Mouse (Mus musculus) ES-E14 (cell line): ENCODE measurements around the gene Plcd3. TPM values are rescaled to one million over a fixed set of nuclear protein-coding genes. Genes with fewer than 3 reads are reported as not detected.

ENCODE experiments used
- DNase-seq: peaks from one replicate; pipeline ENCODE4 v3.0.0-alpha.2; 2013; ENCODE audit warnings: low read depth, low spot score
- H3K27ac ChIP-seq: 2 replicates; pipeline ENCODE4 v1.5.1; 2012; ENCODE audit warnings: low read depth, mild to moderate bottlenecking, low read length, moderate library complexity, mixed read lengths; ENCODE audit not compliant: poor library complexity, insufficient read depth, severe bottlenecking
- H3K36me3 ChIP-seq: 2 replicates; pipeline ENCODE4 v1.6.1; 2012; ENCODE audit warnings: mild to moderate bottlenecking, low read length, moderate library complexity, mixed read lengths; ENCODE audit not compliant: control insufficient read depth, poor library complexity, insufficient read depth, severe bottlenecking
- H3K4me1 ChIP-seq, 2 experiments: fragments of 150-350 bp in 1 of 2; sonication (generic) in 1 of 2; 2 replicates each; pipeline ENCODE4 v1.6.1; 2012; ENCODE audit warnings: low read length in 2 of 2, mild to moderate bottlenecking in 1 of 2, mixed read lengths in 1 of 2; ENCODE audit not compliant: control insufficient read depth in 2 of 2, insufficient read depth in 2 of 2, poor library complexity in 1 of 2
- H3K4me3 ChIP-seq, 2 experiments: fragments of 150-350 bp in 1 of 2; sonication (generic) in 1 of 2; 2 replicates each; pipeline ENCODE4 v1.5.1; 2012; ENCODE audit warnings: low read length in 2 of 2, low read depth in 1 of 2, mild to moderate bottlenecking in 1 of 2, mixed read lengths in 1 of 2; ENCODE audit not compliant: insufficient read depth in 1 of 2, poor library complexity in 1 of 2, severe bottlenecking in 1 of 2
- H3K9ac ChIP-seq: 2 replicates; pipeline ENCODE4 v1.6.1; 2012; ENCODE audit warnings: low read depth, mild to moderate bottlenecking, low read length, mixed read lengths; ENCODE audit not compliant: poor library complexity, insufficient read depth, severe bottlenecking
- H3K9me3 ChIP-seq: fragments of 150-350 bp; sonication (generic); 2 replicates; pipeline ENCODE4 v1.6.1; 2012; ENCODE audit warnings: low read depth, mild to moderate bottlenecking, low read length; ENCODE audit not compliant: control insufficient read depth, insufficient read depth
- CHD2 ChIP-seq: IDR thresholded peaks from 2 replicates; pipeline ENCODE4 v1.6.1; 2014; ENCODE audit warnings: mild to moderate bottlenecking, low read depth, low read length, inconsistent platforms
- HCFC1 ChIP-seq: IDR thresholded peaks from 2 replicates; pipeline ENCODE4 v1.6.1; 2012; ENCODE audit warnings: low read length, inconsistent platforms, borderline replicate concordance; ENCODE audit not compliant: insufficient read depth
- MAFK ChIP-seq: IDR thresholded peaks from 2 replicates; pipeline ENCODE4 v1.6.1; 2014; ENCODE audit warnings: mild to moderate bottlenecking, low read depth, low read length, inconsistent platforms; ENCODE audit not compliant: insufficient read depth
- ZC3H11A ChIP-seq: IDR thresholded peaks from 2 replicates; pipeline ENCODE4 v1.6.1; 2012; ENCODE audit warnings: low read depth, mild to moderate bottlenecking, inconsistent platforms, low read length, borderline replicate concordance
- ZNF384 ChIP-seq: IDR thresholded peaks from 2 replicates; pipeline ENCODE4 v1.6.1; 2012; ENCODE audit warnings: low read depth, low read length, inconsistent platforms
- in situ Hi-C, 2 experiments: fragments of 600-800 bp; cut with MboI; formaldehyde crosslinking; loops; one replicate each; pipeline ENCODE4 v1.15.1; 2025; ENCODE audit warnings: low sequenced_read_pairs in 2 of 2, inconsistent platforms in 1 of 2; ENCODE audit not compliant: unreplicated experiment in 2 of 2
- total RNA-seq: library from RNA; depleted of rRNA; stranded (reverse); fragments of 300-350 nt; gene quantifications from 2 replicates; pipeline ENCODE4 v1.2.3, GENCODE M21; 2012

The Plcd3 gene
- total RNA-seq, 1 experiment, result 8.0 TPM

DNA sequence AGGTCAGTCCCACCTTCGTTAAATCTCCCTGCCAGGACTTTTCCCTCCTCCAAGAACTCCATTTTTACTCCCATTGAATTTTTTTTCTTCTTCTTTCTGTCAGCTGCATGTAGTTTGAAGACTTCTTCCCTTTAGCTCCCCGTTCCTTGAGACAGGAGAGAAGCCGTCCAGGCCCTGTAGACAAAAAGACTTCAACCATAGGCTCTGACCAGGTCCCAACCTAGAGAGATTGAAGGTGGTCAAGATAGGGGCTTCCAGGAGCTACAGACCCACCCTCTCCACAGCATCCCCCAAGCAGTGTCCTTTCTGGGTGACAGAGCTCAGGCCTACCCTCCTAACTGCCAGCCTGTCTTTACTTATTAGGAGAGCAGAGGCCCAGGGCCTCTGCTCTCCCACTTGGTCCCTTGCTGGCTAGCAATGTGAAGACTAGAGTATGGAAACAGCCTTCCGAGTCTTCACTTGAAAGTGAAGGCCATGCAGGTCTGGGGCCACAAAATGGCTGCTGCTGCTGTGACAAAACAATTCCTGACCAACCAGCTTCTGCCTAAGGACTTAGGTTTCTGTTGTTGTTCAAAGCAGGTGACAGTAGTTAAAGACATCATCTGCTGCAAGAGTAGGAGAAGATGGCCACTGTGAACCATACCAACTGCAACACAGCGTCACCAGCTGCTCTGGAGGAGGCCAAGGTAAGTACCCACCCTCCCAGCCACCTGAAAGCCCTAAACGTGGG lies 32.2 kb upstream of the Plcd3 start:
- Histone ChIP-seq H3K4me1 (peaks cover 4 to 13% of the 10 kb centered on the region in 2 experiments; a peak in 1 of 4 replicates), H3K27ac (peak overlapping the region; percentile 41; the same call in 1 of the 2 replicates), H3K9me3 (no peaks in the 10 kb centered on the region), H3K4me3 (peak overlapping the region; percentile 59 to 93), H3K9ac (peak overlapping the region; percentile 68), H3K36me3 (no peaks in the 10 kb centered on the region)
- in situ Hi-C loops, result no loop called here
- no peak for DNase-seq
- no peak for TF ChIP-seq HCFC1
- TF ChIP-seq ZC3H11A, result no peak
- TF ChIP-seq CHD2, result no peak
- TF ChIP-seq ZNF384, result no peak
- no peak for TF ChIP-seq MAFK

DNA sequence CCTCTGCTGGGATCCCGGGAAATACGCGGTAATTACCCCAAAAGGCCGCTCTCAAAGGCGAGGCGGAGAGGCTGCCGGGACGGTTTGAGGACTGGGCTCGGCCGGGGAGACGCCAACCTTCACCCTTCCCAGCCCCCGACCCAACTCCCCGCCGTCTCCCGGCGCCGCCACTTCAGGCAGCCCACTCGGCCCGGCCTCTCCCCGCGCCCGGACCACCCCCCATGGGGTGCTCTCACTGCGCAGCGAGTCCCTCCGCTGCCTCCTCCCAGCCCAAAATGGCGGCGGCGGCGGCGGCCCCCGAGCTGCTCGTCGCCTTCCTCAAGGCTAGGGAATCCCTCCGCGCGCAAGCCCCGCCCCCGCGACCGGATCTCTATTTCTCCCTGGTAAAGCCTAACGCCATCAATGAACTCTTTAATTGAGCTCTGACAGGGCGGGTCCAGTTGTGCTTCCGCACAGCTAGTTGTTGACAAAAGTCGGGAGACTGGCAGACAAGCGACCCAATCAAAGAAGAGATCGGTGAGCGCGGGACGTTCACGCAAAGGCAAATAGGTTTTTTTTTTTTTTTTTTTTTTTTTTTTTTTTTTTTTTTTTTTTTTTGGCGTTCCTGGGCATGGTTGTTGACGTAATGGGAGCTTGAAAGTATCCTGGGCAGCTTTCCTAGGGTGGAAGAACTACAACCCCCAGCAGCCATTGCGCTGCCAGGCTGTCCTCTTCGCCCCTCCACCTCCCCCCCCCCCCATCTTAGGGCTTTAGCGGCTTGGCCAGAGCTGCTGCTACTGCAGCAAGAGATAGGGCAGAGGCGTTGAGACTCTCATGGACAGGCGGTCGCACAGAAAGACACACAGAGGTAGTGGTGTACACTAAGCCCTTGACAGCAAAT lies 31.4 kb upstream of the Plcd3 start:
- Histone ChIP-seq H3K27ac (peak overlapping the region; percentile 92), H3K9me3 (no peaks in the 10 kb centered on the region), H3K9ac (peak overlapping the region; percentile 98), H3K36me3 (no peaks in the 10 kb centered on the region), H3K4me3 (peak overlapping the region; percentile 82 to 93), H3K4me1 (peaks cover 4 to 13% of the 10 kb centered on the region in 2 experiments; a peak in 1 of 4 replicates)
- TF ChIP-seq ZC3H11A, result no peak
- TF ChIP-seq CHD2, result peak; percentile 87
- TF ChIP-seq MAFK, result no peak
- peak; percentile 100 for TF ChIP-seq ZNF384
- TF ChIP-seq HCFC1, result peak; percentile 88
- DNase-seq, result peak; percentile 100
- in situ Hi-C loops, result no loop called here

DNA sequence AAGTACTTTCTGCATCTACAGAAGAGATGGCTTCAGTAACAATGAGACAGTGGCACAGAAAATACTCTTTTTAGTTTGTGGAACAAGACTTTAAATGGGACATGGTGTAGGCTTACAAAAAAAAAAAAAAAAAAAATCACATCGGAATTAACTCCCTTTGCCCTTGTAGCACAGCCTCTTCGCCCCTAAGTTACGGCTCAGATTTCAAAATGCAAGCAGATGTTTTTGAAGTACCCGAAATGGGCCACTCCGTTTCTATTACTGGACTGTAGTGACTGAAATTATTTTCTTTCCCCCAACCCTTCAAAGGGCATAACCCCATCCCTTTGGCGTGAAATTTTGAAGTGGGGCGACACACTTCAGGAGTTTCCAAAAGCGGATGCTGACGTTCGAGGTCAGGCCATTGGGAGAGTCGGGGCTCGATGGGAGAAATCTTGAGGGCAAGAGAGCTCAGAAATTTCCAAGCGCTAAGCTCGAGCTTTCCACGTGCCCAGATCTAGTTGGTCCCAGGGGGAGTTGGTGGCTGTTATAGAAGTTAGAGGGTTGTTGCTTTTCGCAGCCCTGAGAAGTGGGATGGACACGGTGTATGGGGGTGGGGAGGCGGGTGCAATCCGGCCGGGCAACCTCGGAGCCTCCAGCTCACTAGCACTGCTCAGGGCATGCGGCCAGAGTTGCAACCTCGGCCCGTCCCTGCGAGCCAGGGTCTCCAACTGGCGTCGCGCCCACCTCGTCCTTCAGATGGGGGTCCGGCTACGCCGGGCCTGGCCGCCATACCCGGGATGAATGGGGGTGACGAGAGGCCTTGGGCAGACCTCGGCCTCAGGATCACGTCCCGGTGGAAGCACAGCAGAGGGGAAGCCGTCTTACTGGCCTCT lies 30.5 kb upstream of the Plcd3 start, which contains the start of gene Hexim2:
TSS of gene Hexim2 (plus strand) at position 729 of the 875 bp plus-strand sequence.
- TF ChIP-seq ZNF384, result peak; percentile 48; the same call in 1 of the 2 replicates
- TF ChIP-seq HCFC1, result no peak
- no peak for TF ChIP-seq MAFK
- TF ChIP-seq CHD2, result 0 out of 2 replicates have a peak, but pooled peaks have one; percentile 25
- H3K36me3 ChIP-seq, result no peaks in the 10 kb centered on the region
- peak within 1 kb of the TSS; percentile 92 for H3K27ac ChIP-seq
- in situ Hi-C loops, result no loop called here
- H3K9me3 ChIP-seq, result no peaks in the 10 kb centered on the region
- peak within 1 kb of the TSS; percentile 98 for H3K9ac ChIP-seq
- H3K4me1 ChIP-seq, result peaks cover 4 to 11% of the 10 kb centered on the region in 2 experiments; a peak in 1 of 4 replicates
- no peak for DNase-seq
- H3K4me3 ChIP-seq, result peak within 1 kb of the TSS; percentile 82 to 93

DNA sequence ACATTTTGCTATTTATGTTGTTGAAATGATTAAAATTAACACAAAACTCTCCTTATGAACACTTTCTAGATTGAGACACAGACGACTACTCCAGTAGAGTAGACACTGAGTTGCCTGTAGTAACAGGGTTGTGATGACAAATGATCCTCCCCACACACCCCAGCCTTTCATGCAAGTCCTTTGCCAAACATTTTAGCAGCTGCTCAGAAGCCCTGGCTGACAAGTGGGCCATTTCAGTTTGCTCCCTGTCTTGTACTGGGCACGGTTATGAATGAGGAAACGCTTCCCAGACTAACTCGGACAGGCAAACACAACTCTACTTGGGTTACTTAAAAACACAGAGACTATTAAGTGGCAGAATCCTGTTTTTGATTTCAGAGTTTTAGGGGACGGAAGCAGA lies 18.9 kb upstream of the Plcd3 start:
- H3K9ac ChIP-seq, result no peak overlapping the region
- no peak for TF ChIP-seq HCFC1
- TF ChIP-seq ZC3H11A, result no peak
- no peak for TF ChIP-seq CHD2
- no peak for TF ChIP-seq MAFK
- no peak for TF ChIP-seq ZNF384
- no peak for DNase-seq
- H3K9me3 ChIP-seq, result no peaks in the 10 kb centered on the region
- peaks cover 4% of the 10 kb centered on the region for H3K36me3 ChIP-seq
- no peaks in the 10 kb centered on the region; a peak in 1 of 4 replicates for H3K4me1 ChIP-seq
- no peak overlapping the region for H3K4me3 ChIP-seq
- H3K27ac ChIP-seq, result no peak overlapping the region
- in situ Hi-C loops, result no loop called here
